In genomic region chr4:82858431-82859010, GRCm38 (mm10) we compare ENCODE assay signal across 8 mouse cellular contexts. TPM values are rescaled to one million over a fixed set of nuclear protein-coding genes. Genes with fewer than 3 reads are reported as not detected.
DNase-seq lines count a peak whose midpoint lies in the region; ATAC-seq lines count a peak whose summit lies in the region.

No protein-coding gene starts in this region.

- H3K4me2 ChIP-seq in lung, embryonic 15.5 days = peak overlapping the region; percentile 84
- H3K4me2 ChIP-seq in embryonic facial prominence, embryonic 13.5 days = peak overlapping the region; percentile 67
- peak overlapping the region; percentile 80 for H3K4me2 ChIP-seq in intestine, embryonic 16.5 days (ENCODE audit: low read depth, low read length)
- peak overlapping the region; percentile 73 for H3K4me2 ChIP-seq in neural tube, embryonic 14.5 days (ENCODE audit: low read depth, low read length)

- no peaks in the 10 kb centered on the region for H3K36me3 ChIP-seq in lung, embryonic 15.5 days
- no peaks in the 10 kb centered on the region for H3K36me3 ChIP-seq in embryonic facial prominence, embryonic 13.5 days
- H3K36me3 ChIP-seq in intestine, embryonic 16.5 days (ENCODE audit: control insufficient read depth, insufficient read depth, low read length) = no peaks in the 10 kb centered on the region
- no peaks in the 10 kb centered on the region for H3K36me3 ChIP-seq in neural tube, embryonic 14.5 days (ENCODE audit: control insufficient read depth, insufficient read depth, low read length)

- DNase-seq in lung, postnatal 10 days = no peak
- DNase-seq in gastrocnemius, postnatal 25 days = no peak
- no peak for DNase-seq in kidney, postnatal 10 days

- H3K27me3 ChIP-seq in lung, embryonic 15.5 days = no peaks in the 10 kb centered on the region
- H3K27me3 ChIP-seq in embryonic facial prominence, embryonic 13.5 days = no peaks in the 10 kb centered on the region
- H3K27me3 ChIP-seq in intestine, embryonic 16.5 days (replicated peaks; ENCODE audit: control insufficient read depth, insufficient read depth, low read length) = no peaks in the 10 kb centered on the region
- H3K27me3 ChIP-seq in neural tube, embryonic 14.5 days (ENCODE audit: control insufficient read depth, insufficient read depth, low read length) = no peaks in the 10 kb centered on the region

- peak overlapping the region; percentile 78 for H3K9ac ChIP-seq in lung, embryonic 15.5 days
- peak overlapping the region; percentile 84 for H3K9ac ChIP-seq in embryonic facial prominence, embryonic 13.5 days
- peak overlapping the region; percentile 91 for H3K9ac ChIP-seq in intestine, embryonic 16.5 days (ENCODE audit: low read depth, low read length)
- H3K9ac ChIP-seq in neural tube, embryonic 14.5 days (replicated peaks; ENCODE audit: low read depth, low read length) = peak overlapping the region; percentile 92; the same call in 1 of the 2 replicates

- no peaks in the 10 kb centered on the region for H3K9me3 ChIP-seq in lung, embryonic 15.5 days
- H3K9me3 ChIP-seq in embryonic facial prominence, embryonic 13.5 days = no peaks in the 10 kb centered on the region
- H3K9me3 ChIP-seq in intestine, embryonic 16.5 days (ENCODE audit: control insufficient read depth, low read length) = no peaks in the 10 kb centered on the region
- no peaks in the 10 kb centered on the region for H3K9me3 ChIP-seq in neural tube, embryonic 14.5 days (ENCODE audit: control insufficient read depth, low read length)

- ATAC-seq in lung, embryonic 15.5 days (ENCODE audit: borderline replicate concordance, extremely low read depth, low FRiP score, low TSS enrichment) = no peak
- no peak for ATAC-seq in embryonic facial prominence, embryonic 13.5 days (ENCODE audit: insufficient number of reproducible peaks, insufficient read depth, low FRiP score, low TSS enrichment, low read depth)
- ATAC-seq in intestine, embryonic 16.5 days = no peak
- peak; percentile 1; the same call in 1 of the 2 replicates for ATAC-seq in neural tube, embryonic 14.5 days (ENCODE audit: low read depth)
- ATAC-seq in monocyte, adult 5-6 weeks (replicated peaks; ENCODE audit: insufficient number of reproducible peaks, low FRiP score, low TSS enrichment, poor library complexity, severe bottlenecking) = no peak

- H3K27ac ChIP-seq in lung, embryonic 15.5 days = no peak overlapping the region
- peak overlapping the region; percentile 60; the same call in 1 of the 2 replicates for H3K27ac ChIP-seq in embryonic facial prominence, embryonic 13.5 days
- no peak overlapping the region for H3K27ac ChIP-seq in intestine, embryonic 16.5 days (ENCODE audit: low read length)
- peak overlapping the region; percentile 94 for H3K27ac ChIP-seq in neural tube, embryonic 14.5 days (ENCODE audit: low read depth, low read length)

- peaks cover 11% of the 10 kb centered on the region for H3K4me1 ChIP-seq in lung, embryonic 15.5 days
- H3K4me1 ChIP-seq in embryonic facial prominence, embryonic 13.5 days = peaks cover 18% of the 10 kb centered on the region
- peaks cover 7% of the 10 kb centered on the region for H3K4me1 ChIP-seq in intestine, embryonic 16.5 days (ENCODE audit: control insufficient read depth, insufficient read depth, low read length)
- peaks cover 9% of the 10 kb centered on the region for H3K4me1 ChIP-seq in neural tube, embryonic 14.5 days (ENCODE audit: control insufficient read depth, insufficient read depth, low read length)

- H3K4me3 ChIP-seq in lung, embryonic 15.5 days = peak overlapping the region; percentile 87
- peak overlapping the region; percentile 77 for H3K4me3 ChIP-seq in embryonic facial prominence, embryonic 13.5 days
- H3K4me3 ChIP-seq in intestine, embryonic 16.5 days (ENCODE audit: low read length) = peak overlapping the region; percentile 85
- H3K4me3 ChIP-seq in neural tube, embryonic 14.5 days (ENCODE audit: low read depth, low read length) = peak overlapping the region; percentile 65

- WGBS in lung, embryonic 15.5 days = 31% methylated on average over 4 of the region's 4 CpGs
- 24% methylated on average over 4 of the region's 4 CpGs for WGBS in embryonic facial prominence, embryonic 13.5 days
- 21% methylated on average over 4 of the region's 4 CpGs for WGBS in intestine, embryonic 16.5 days
- WGBS in neural tube, embryonic 14.5 days = 23% methylated on average over 4 of the region's 4 CpGs

RNA-seq across cellular contexts. Expression of gene Zdhhc21, which starts 1.2 kb away (rescaled TPM):
- polyA plus RNA-seq in lung, embryonic 15.5 days (2015; fragmentation: Nextera tagmentation; extraction: Ambion mirVana) = 12.9 and 15.2 TPM in 2 replicates
- 12.7 and 13.1 TPM in 2 replicates for polyA plus RNA-seq in embryonic facial prominence, embryonic 13.5 days (2015; fragmentation: Nextera tagmentation; extraction: Ambion mirVana)
- 15.7 and 15.9 TPM in 2 replicates for polyA plus RNA-seq in intestine, embryonic 16.5 days (2015; fragmentation: Nextera tagmentation; extraction: Ambion mirVana)
- polyA plus RNA-seq in neural tube, embryonic 14.5 days (2014; fragmentation: Nextera tagmentation; extraction: Ambion mirVana) = 19.8 and 20.3 TPM in 2 replicates
- total RNA-seq in gastrocnemius, postnatal 25 days (2021) = 10 to 100 TPM; 10.8 to 13.1 TPM
- 11.5 to 21.9 TPM (median 13.4 TPM) in 3 replicates for total RNA-seq in monocyte, adult 5-6 weeks (2017)

RNA-seq across cellular contexts. Expression of gene Cer1, which starts 26.4 kb away (rescaled TPM):
- polyA plus RNA-seq in lung, embryonic 15.5 days (2015; fragmentation: Nextera tagmentation; extraction: Ambion mirVana) = 1.3 and 1.6 TPM in 2 replicates
- 0.27 TPM in 1 of 2 replicates, not detected in the other for polyA plus RNA-seq in embryonic facial prominence, embryonic 13.5 days (2015; fragmentation: Nextera tagmentation; extraction: Ambion mirVana)
- polyA plus RNA-seq in intestine, embryonic 16.5 days (2015; fragmentation: Nextera tagmentation; extraction: Ambion mirVana) = 0.07 TPM in 1 of 2 replicates, not detected in the other
- 0.30 TPM in 1 of 2 replicates, not detected in the other for polyA plus RNA-seq in neural tube, embryonic 14.5 days (2014; fragmentation: Nextera tagmentation; extraction: Ambion mirVana)
- not detected for total RNA-seq in gastrocnemius, postnatal 25 days (2021)
- not detected in 3 replicates for total RNA-seq in monocyte, adult 5-6 weeks (2017)

Comparison
In these comparisons a context has a peak if more than half of its experiments do, and no peak if none do; other contexts are left out.
1. H3K27ac ChIP-seq: peak in embryonic facial prominence, embryonic 13.5 days (single experiment) and neural tube, embryonic 14.5 days (single experiment); none in lung, embryonic 15.5 days (single experiment) and intestine, embryonic 16.5 days (single experiment).
2. Peak in every context shown above with its lines, with median percentiles within 50 percentile points of each other: H3K4me2 ChIP-seq, H3K4me3 ChIP-seq and H3K9ac ChIP-seq.